Mouse (Mus musculus) forebrain, postnatal 0 days (tissue): ENCODE results near the gene Smim13. TPM values are rescaled to one million over a fixed set of nuclear protein-coding genes. Genes with fewer than 3 reads are reported as not detected.

Experiments used
- ATAC-seq: fragments of 200-750 bp; cut with Nextera tagmentation; 2 replicates; pipeline ENCODE4 v1.8.0; 2017; ENCODE audit warnings: mild to moderate bottlenecking, moderate library complexity
- DNase-seq: peaks from one replicate; pipeline ENCODE4 v3.0.0-alpha.2; 2015
- H3K27ac ChIP-seq: fragments of 300-500 bp; sonication (generic); 2 replicates; pipeline ENCODE4 v1.5.1; 2014; ENCODE audit warnings: low read depth, mild to moderate bottlenecking, antibody characterized with exemption, low read length, moderate library complexity, mixed read lengths
- H3K27me3 ChIP-seq: fragments of 300-500 bp; sonication (generic); 2 replicates; pipeline ENCODE4 v1.6.1; 2014; ENCODE audit warnings: mild to moderate bottlenecking, low read length, mixed read lengths; ENCODE audit not compliant: insufficient read depth
- H3K36me3 ChIP-seq: fragments of 300-500 bp; sonication (generic); 2 replicates; pipeline ENCODE4 v1.6.1; 2014; ENCODE audit warnings: mild to moderate bottlenecking, moderate library complexity; ENCODE audit not compliant: insufficient read depth
- H3K4me1 ChIP-seq: fragments of 300-500 bp; sonication (generic); 2 replicates; pipeline ENCODE4 v1.6.1; 2014; ENCODE audit warnings: antibody characterized with exemption; ENCODE audit not compliant: insufficient read depth
- H3K4me2 ChIP-seq: fragments of 300-500 bp; sonication (generic); 2 replicates; pipeline ENCODE4 v1.6.1; 2014; ENCODE audit warnings: low read depth, mild to moderate bottlenecking, moderate library complexity
- H3K4me3 ChIP-seq: fragments of 300-500 bp; sonication (generic); 2 replicates; pipeline ENCODE4 v1.5.1; 2014; ENCODE audit warnings: low read depth, low read length, mixed read lengths
- H3K9ac ChIP-seq: fragments of 300-500 bp; sonication (generic); 2 replicates; pipeline ENCODE4 v1.6.1; 2014; ENCODE audit warnings: mild to moderate bottlenecking
- H3K9me3 ChIP-seq: fragments of 300-500 bp; sonication (generic); 2 replicates; pipeline ENCODE4 v1.6.1; 2016; ENCODE audit warnings: low read length
- CTCF ChIP-seq: sonication (generic); IDR thresholded peaks from 2 replicates; pipeline ENCODE4 v1.5.1; 2016; ENCODE audit warnings: antibody characterized with exemption, control low read depth, low read depth
- WGBS: fragments of 180-500 bp; shearing (Covaris S2); extraction: QIAGEN DNeasy Blood & Tissue Kit; methylation state at CpG from one replicate; pipeline ENCODE4 v1.1.7; 2014; 5-methylcytosine and 5-hydroxymethylcytosine counted together
- polyA plus RNA-seq: library from polyadenylated mRNA; unstranded; fragments of >200 nt; fragmentation: Nextera tagmentation; extraction: Ambion mirVana; gene quantifications from 2 replicates; pipeline ENCODE4 v1.2.1, GENCODE M21; 2015
- total RNA-seq: library from RNA; depleted of rRNA; stranded (reverse); fragments of >200 nt; gene quantifications from 2 replicates; pipeline ENCODE4 v1.2.3, GENCODE M21; 2014

The Smim13 gene
- total and polyA plus RNA-seq, 2 experiments from 2014 or later, result 28.1 to 58.1 TPM

GRCm38 (mm10) chr13:41298996-41299395, 49.4 kb downstream of the Smim13 start:
- 38% methylated on average over 5 of the region's 5 CpGs for WGBS
- DNase-seq (no peak), ATAC-seq (no peak)
- H3K9ac ChIP-seq, result no peak overlapping the region
- no peaks in the 10 kb centered on the region for H3K27me3 ChIP-seq
- H3K4me3 ChIP-seq, result no peak overlapping the region
- H3K4me1 ChIP-seq, result no peaks in the 10 kb centered on the region
- no peak for TF ChIP-seq CTCF
- H3K27ac ChIP-seq, result no peak overlapping the region
- no peaks in the 10 kb centered on the region for H3K9me3 ChIP-seq
- no peaks in the 10 kb centered on the region for H3K36me3 ChIP-seq
- no peak overlapping the region for H3K4me2 ChIP-seq

GRCm38 (mm10) chr13:41300037-41300436, 50.4 kb downstream of the Smim13 start:
- Histone ChIP-seq H3K27ac (no peak overlapping the region), H3K9me3 (no peaks in the 10 kb centered on the region), H3K27me3 (no peaks in the 10 kb centered on the region), H3K4me2 (no peak overlapping the region), H3K4me1 (no peaks in the 10 kb centered on the region), H3K9ac (no peak overlapping the region), H3K36me3 (no peaks in the 10 kb centered on the region), H3K4me3 (no peak overlapping the region)
- TF ChIP-seq CTCF, result no peak
- WGBS, result 73% methylated on average over 4 of the region's 4 CpGs
- DNase-seq, result no peak
- no peak for ATAC-seq

GRCm38 (mm10) chr13:41302716-41303115, 53.1 kb downstream of the Smim13 start:
- Histone ChIP-seq H3K27ac (no peak overlapping the region), H3K4me1 (no peaks in the 10 kb centered on the region), H3K9ac (no peak overlapping the region), H3K27me3 (no peaks in the 10 kb centered on the region), H3K36me3 (no peaks in the 10 kb centered on the region), H3K9me3 (no peaks in the 10 kb centered on the region), H3K4me3 (no peak overlapping the region), H3K4me2 (no peak overlapping the region)
- DNase-seq (peak; percentile 82), ATAC-seq (no peak; the same call in 1 of the 2 replicates)
- TF ChIP-seq CTCF, result peak; percentile 83
- 53% methylated on average over 10 of the region's 10 CpGs for WGBS

DNA sequence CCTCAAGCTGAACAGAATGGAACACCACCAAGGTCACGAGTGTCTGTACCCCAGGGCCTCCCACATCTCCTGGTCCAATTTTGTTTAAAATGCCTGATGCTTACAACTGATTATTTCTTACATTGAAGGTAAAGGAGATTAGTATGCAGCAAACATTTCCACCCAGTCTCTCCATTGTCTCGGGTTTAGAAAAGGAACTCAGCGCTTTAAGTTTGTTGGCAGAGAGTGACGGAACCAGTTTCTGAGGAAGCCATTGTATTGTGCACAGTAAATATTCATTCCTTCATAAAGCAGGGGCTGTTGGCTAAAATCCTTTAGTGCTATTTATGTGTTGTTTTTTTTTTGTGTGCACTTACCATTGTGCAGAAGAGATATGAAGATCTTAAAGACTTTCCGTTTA, 71.1 kb downstream of the Smim13 start:
- Histone ChIP-seq H3K9me3 (no peaks in the 10 kb centered on the region), H3K36me3 (peaks cover 21% of the 10 kb centered on the region), H3K4me2 (no peak overlapping the region), H3K4me1 (peaks cover 3% of the 10 kb centered on the region; the same call in 1 of the 2 replicates), H3K27ac (peak overlapping the region; percentile 67), H3K9ac (no peak overlapping the region), H3K4me3 (no peak overlapping the region), H3K27me3 (no peaks in the 10 kb centered on the region)
- no peak for DNase-seq
- 19% methylated on average over 5 of the region's 5 CpGs for WGBS
- no peak for TF ChIP-seq CTCF
- ATAC-seq, result no peak; the same call in 1 of the 2 replicates

- Histone ChIP-seq H3K4me1 (peaks cover 3% of the 10 kb centered on the region; the same call in 1 of the 2 replicates), H3K9ac (no peak overlapping the region), H3K4me3 (no peak overlapping the region), H3K36me3 (peaks cover 14% of the 10 kb centered on the region), H3K27me3 (no peaks in the 10 kb centered on the region), H3K4me2 (no peak overlapping the region), H3K27ac (peak overlapping the region; percentile 67), H3K9me3 (no peaks in the 10 kb centered on the region)
- WGBS, result 47% methylated on average over 3 of the region's 3 CpGs
- TF ChIP-seq CTCF, result no peak
- peak; percentile 46; the same call in 1 of the 2 replicates for ATAC-seq
- peak; percentile 42 for DNase-seq
Measured at GRCm38 (mm10) chr13:41321433-41321832, 71.8 kb downstream of the Smim13 start.

- Histone ChIP-seq H3K9ac (no peak overlapping the region), H3K27ac (no peak overlapping the region), H3K4me1 (peaks cover 3% of the 10 kb centered on the region; the same call in 1 of the 2 replicates), H3K4me2 (no peak overlapping the region), H3K9me3 (no peaks in the 10 kb centered on the region), H3K4me3 (no peak overlapping the region), H3K27me3 (no peaks in the 10 kb centered on the region), H3K36me3 (no peaks in the 10 kb centered on the region)
- TF ChIP-seq CTCF, result no peak
- WGBS, result 77% methylated on average over 4 of the region's 4 CpGs
- DNase-seq, result no peak
- ATAC-seq, result no peak
Measured at GRCm38 (mm10) chr13:41324631-41325030, 75.0 kb downstream of the Smim13 start.

GRCm38 (mm10) chr13:41325346-41325745, 75.7 kb downstream of the Smim13 start:
- no peak overlapping the region for H3K4me2 ChIP-seq
- DNase-seq (no peak), ATAC-seq (peak; percentile 60; the same call in 1 of the 2 replicates)
- H3K9ac ChIP-seq, result no peak overlapping the region
- no peak overlapping the region for H3K4me3 ChIP-seq
- WGBS, result 79% methylated on average over 4 of the region's 4 CpGs
- H3K36me3 ChIP-seq, result peaks cover 3% of the 10 kb centered on the region; the same call in 1 of the 2 replicates
- peaks cover 3% of the 10 kb centered on the region; the same call in 1 of the 2 replicates for H3K4me1 ChIP-seq
- H3K27me3 ChIP-seq, result no peaks in the 10 kb centered on the region
- H3K27ac ChIP-seq, result no peak overlapping the region
- TF ChIP-seq CTCF, result no peak
- no peaks in the 10 kb centered on the region for H3K9me3 ChIP-seq
